Mouse (Mus musculus) liver, embryonic 13.5 days (tissue): ENCODE data around the gene Naa25. TPM values are rescaled to one million over a fixed set of nuclear protein-coding genes. Genes with fewer than 3 reads are reported as not detected.

Source experiments
- ATAC-seq: fragments of 200-750 bp; cut with Nextera tagmentation; 2 replicates; pipeline ENCODE4 v1.8.0; 2017; ENCODE audit warnings: low read depth, mild to moderate bottlenecking, moderate number of reproducible peaks, moderate library complexity
- DNase-seq: peaks from one replicate; pipeline ENCODE4 v3.0.0; 2022
- H3K27ac ChIP-seq: fragments of 300-500 bp; sonication (generic); 2 replicates; pipeline ENCODE4 v1.5.1; 2015; ENCODE audit warnings: moderate library complexity, mild to moderate bottlenecking, inconsistent platforms
- H3K27me3 ChIP-seq: fragments of 300-500 bp; sonication (generic); 2 replicates; pipeline ENCODE4 v1.6.1; 2015; ENCODE audit warnings: mild to moderate bottlenecking, inconsistent platforms
- H3K36me3 ChIP-seq: fragments of 300-500 bp; sonication (generic); 2 replicates; pipeline ENCODE4 v1.6.1; 2015; ENCODE audit warnings: mild to moderate bottlenecking, inconsistent platforms
- H3K4me1 ChIP-seq: fragments of 300-500 bp; sonication (generic); replicated peaks from 2 replicates; pipeline ENCODE4 v1.6.1; 2015; ENCODE audit warnings: inconsistent platforms
- H3K4me2 ChIP-seq: fragments of 300-500 bp; sonication (generic); 2 replicates; pipeline ENCODE4 v1.6.1; 2015; ENCODE audit warnings: inconsistent platforms, mild to moderate bottlenecking, moderate library complexity
- H3K4me3 ChIP-seq: fragments of 300-500 bp; sonication (generic); replicated peaks from 2 replicates; pipeline ENCODE4 v1.5.1; 2015; ENCODE audit warnings: mild to moderate bottlenecking, inconsistent platforms
- H3K9ac ChIP-seq: fragments of 300-500 bp; sonication (generic); 2 replicates; pipeline ENCODE4 v1.6.1; 2015; ENCODE audit warnings: mild to moderate bottlenecking, inconsistent platforms
- H3K9me3 ChIP-seq: fragments of 300-500 bp; sonication (generic); replicated peaks from 2 replicates; pipeline ENCODE4 v1.6.1; 2016; ENCODE audit warnings: inconsistent platforms
- WGBS: fragments of 180-500 bp; shearing (Covaris S2); methylation state at CpG from one replicate; pipeline ENCODE4 v1.1.7; 2015; ENCODE audit not compliant: insufficient replicate concordance; 5-methylcytosine and 5-hydroxymethylcytosine counted together
- polyA plus RNA-seq: library from polyadenylated mRNA; unstranded; fragments of >200 nt; fragmentation: Nextera tagmentation; extraction: Ambion mirVana; gene quantifications from 2 replicates; pipeline ENCODE4 v1.2.1, GENCODE M21; 2015

Gene Naa25
- polyA plus RNA-seq, 1 experiment from 2014 or later: 32.8 TPM

DNA sequence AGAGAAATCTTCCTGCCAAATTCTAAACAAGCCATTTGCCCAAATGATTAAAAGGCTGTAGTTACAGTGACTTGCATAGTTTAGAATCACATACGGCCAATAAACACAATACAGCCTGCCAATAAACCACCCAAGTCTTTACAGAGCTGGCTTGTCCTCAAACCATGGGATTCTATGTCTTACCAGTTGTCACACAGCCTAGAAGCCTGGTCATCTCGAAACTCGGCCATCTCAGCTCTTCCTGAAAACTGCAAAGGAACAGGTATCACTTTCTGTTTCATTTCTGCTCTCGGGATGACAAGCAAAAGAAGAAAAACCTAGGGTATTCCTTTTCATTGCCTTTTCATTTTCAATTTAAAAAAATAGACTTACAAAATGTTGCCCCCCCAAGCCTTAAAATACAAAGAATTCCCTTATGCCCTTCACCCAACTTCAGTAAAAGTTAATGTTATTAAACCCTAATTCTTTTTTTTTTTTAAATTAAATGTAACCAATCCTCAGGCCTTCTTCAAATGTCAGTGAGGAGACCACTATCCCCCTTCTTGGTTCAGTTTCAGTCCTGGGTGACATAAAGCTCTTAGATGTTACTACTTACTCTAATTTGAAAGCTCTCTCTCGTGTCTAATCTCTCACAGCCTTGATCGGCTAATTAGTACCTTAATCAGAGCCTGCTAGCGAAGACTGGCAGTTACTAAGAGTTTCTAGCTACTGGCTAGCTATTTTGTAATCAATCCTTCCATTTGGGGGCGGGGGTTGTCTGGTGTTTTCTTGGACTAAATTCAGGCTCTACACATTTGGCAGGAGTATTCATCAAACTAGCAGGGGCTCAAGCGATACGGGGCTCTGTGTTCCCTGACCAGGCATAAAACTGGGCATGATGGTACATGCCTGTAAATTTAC lies 13.6 kb upstream of the Naa25 start:
- Histone ChIP-seq H3K4me3 (peak overlapping the region; percentile 76), H3K4me1 (peaks cover 41% of the 10 kb centered on the region), H3K27ac (peak overlapping the region; percentile 95), H3K9ac (peak overlapping the region; percentile 87), H3K4me2 (peak overlapping the region; percentile 96), H3K36me3 (peaks cover 24% of the 10 kb centered on the region), H3K9me3 (no peaks in the 10 kb centered on the region), H3K27me3 (no peaks in the 10 kb centered on the region)
- ATAC-seq (no peak), DNase-seq (no peak)
- 61% methylated on average over 10 of the region's 10 CpGs for WGBS

- Histone ChIP-seq H3K9me3 (no peaks in the 10 kb centered on the region), H3K4me1 (peaks cover 41% of the 10 kb centered on the region), H3K36me3 (peaks cover 18% of the 10 kb centered on the region), H3K4me3 (peak overlapping the region; percentile 76), H3K27ac (peak overlapping the region; percentile 95), H3K4me2 (peak overlapping the region; percentile 96), H3K27me3 (no peaks in the 10 kb centered on the region), H3K9ac (peak overlapping the region; percentile 87)
- WGBS: 3% methylated on average over 34 of the region's 47 CpGs
- no peak for DNase-seq
- ATAC-seq: peak; percentile 44
Observed at GRCm38 (mm10) chr5:121384757-121385460, 12.8 kb upstream of the Naa25 start.

DNA sequence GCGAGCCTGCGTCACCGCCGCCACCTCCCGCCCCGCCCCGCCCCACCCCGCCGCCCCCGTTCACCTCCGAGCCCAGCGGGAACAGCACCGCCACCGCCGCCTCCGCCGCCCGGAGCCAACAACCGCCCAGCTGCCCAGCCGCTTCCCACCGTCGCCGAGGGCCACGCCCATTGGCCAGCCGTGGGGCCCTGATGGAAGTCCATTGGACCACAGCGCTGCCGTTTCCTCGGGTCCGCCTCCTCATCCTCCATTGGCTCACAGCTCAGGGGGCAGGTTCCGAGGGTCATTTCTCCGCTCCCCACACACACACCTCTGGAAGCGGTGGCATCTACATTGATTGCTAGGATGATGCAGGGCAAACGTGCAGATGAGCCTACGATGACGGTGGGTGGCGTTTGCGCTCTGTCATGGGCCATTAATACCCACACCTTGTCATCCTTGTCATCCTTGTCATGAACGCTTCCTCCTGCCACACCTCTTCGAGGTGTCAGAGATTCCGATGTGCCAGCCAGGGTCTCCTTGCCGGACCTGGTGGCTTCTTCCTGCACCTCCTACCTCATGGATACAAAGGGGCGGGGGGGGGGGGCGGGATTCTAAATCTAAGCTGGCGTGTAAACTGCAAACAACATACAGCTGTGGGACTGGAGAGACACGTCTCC lies 12.1 kb upstream of the Naa25 start, which contains the start of gene Trafd1:
Gene Trafd1, minus strand, starts transcription at position 172 of the 659 bp plus-strand sequence.
- peak within 1 kb of the TSS; percentile 76 for H3K4me3 ChIP-seq
- H3K27ac ChIP-seq: peak within 1 kb of the TSS; percentile 95
- H3K9me3 ChIP-seq: no peaks in the 10 kb centered on the region
- H3K27me3 ChIP-seq: no peaks in the 10 kb centered on the region
- WGBS: 1% methylated on average over 37 of the region's 45 CpGs
- H3K4me1 ChIP-seq: peaks cover 41% of the 10 kb centered on the region
- DNase-seq (peak; percentile 94), ATAC-seq (peak; percentile 91)
- H3K4me2 ChIP-seq: peak within 1 kb of the TSS; percentile 96
- H3K36me3 ChIP-seq: peaks cover 13% of the 10 kb centered on the region
- peak within 1 kb of the TSS; percentile 87 for H3K9ac ChIP-seq

GRCm38 (mm10) chr5:121386120-121386909 lies 11.4 kb upstream of the Naa25 start:
- Histone ChIP-seq H3K4me1 (peaks cover 41% of the 10 kb centered on the region), H3K9ac (peak overlapping the region; percentile 87), H3K27ac (peak overlapping the region; percentile 95), H3K9me3 (no peaks in the 10 kb centered on the region), H3K27me3 (no peaks in the 10 kb centered on the region), H3K4me2 (peak overlapping the region; percentile 96), H3K36me3 (peaks cover 6% of the 10 kb centered on the region), H3K4me3 (peak overlapping the region; percentile 76)
- WGBS: 32% methylated on average over 22 of the region's 22 CpGs
- ATAC-seq (no peak), DNase-seq (no peak)

GRCm38 (mm10) chr5:121387126-121387525 lies 10.6 kb upstream of the Naa25 start:
- H3K27ac ChIP-seq: no peak overlapping the region

GRCm38 (mm10) chr5:121389106-121389505 lies 8.6 kb upstream of the Naa25 start:
- Histone ChIP-seq H3K4me2 (no peak overlapping the region), H3K4me3 (no peak overlapping the region), H3K9me3 (no peaks in the 10 kb centered on the region), H3K27ac (no peak overlapping the region), H3K9ac (no peak overlapping the region), H3K27me3 (no peaks in the 10 kb centered on the region), H3K4me1 (peaks cover 31% of the 10 kb centered on the region), H3K36me3 (no peaks in the 10 kb centered on the region)
- no peak for DNase-seq
- no peak for ATAC-seq
- WGBS: 62% methylated on average over 7 of the region's 7 CpGs

More at GRCm38 (mm10) chr5:121387126-121387525, 10.6 kb upstream of the Naa25 start:
- WGBS: 66% methylated on average over 4 of the region's 4 CpGs
- no peak for ATAC-seq
- no peaks in the 10 kb centered on the region for H3K27me3 ChIP-seq
- no peak overlapping the region for H3K9ac ChIP-seq
- H3K36me3 ChIP-seq: no peaks in the 10 kb centered on the region
- no peak for DNase-seq
- peaks cover 41% of the 10 kb centered on the region for H3K4me1 ChIP-seq
- H3K4me3 ChIP-seq: no peak overlapping the region
- H3K4me2 ChIP-seq: no peak overlapping the region
- H3K9me3 ChIP-seq: no peaks in the 10 kb centered on the region

GRCm38 (mm10) chr5:121389691-121390090 lies 8.0 kb upstream of the Naa25 start:
- ATAC-seq: no peak
- H3K27me3 ChIP-seq: no peaks in the 10 kb centered on the region
- H3K4me2 ChIP-seq: no peak overlapping the region
- no peak overlapping the region for H3K27ac ChIP-seq
- H3K36me3 ChIP-seq: no peaks in the 10 kb centered on the region
- H3K9ac ChIP-seq: no peak overlapping the region
- 0 out of 2 replicates have a peak, but pooled peaks cover 3% of the 10 kb centered on the region for H3K9me3 ChIP-seq
- H3K4me1 ChIP-seq: peaks cover 25% of the 10 kb centered on the region
- DNase-seq: no peak
- no peak overlapping the region for H3K4me3 ChIP-seq

DNA sequence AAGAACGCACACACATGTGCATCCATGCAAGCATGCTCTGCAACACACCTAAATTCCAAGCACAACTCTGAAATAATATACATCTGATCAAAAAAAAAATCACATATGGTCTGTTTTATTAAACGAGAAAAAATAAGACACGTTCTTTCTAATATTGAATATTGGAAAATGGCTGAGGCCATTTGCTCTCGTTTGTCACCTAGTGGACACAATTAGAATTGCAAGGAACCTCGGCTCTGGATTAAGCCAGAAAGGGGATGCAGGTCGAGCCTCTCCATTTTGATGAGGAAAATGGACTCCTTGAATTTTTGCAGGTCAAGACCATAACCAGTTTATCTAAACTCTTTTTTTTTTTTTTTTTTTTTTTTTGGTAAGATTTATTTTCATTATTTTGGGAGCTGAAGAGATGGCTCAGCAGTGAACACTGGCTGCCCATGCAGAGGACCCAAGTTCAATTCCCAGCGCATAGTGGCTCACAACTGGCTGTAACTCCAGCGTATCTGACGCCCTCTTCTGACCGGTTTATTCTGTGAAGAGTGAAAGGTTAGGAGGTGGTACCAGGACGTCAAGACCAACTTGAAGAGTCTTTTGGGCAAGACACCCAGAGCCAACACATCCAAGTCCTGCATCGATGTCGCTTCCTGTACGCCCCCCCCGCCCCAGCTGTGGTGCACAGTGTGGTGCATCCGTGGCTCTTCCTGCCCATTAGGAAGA lies 4.9 kb upstream of the Naa25 start:
- H3K4me2 ChIP-seq: no peak overlapping the region
- 52% methylated on average over 16 of the region's 16 CpGs for WGBS
- H3K4me1 ChIP-seq: peaks cover 16% of the 10 kb centered on the region
- no peaks in the 10 kb centered on the region for H3K27me3 ChIP-seq
- 0 out of 2 replicates have a peak, but pooled peaks cover 3% of the 10 kb centered on the region for H3K9me3 ChIP-seq
- no peak for ATAC-seq
- DNase-seq: no peak
- H3K9ac ChIP-seq: no peak overlapping the region
- H3K27ac ChIP-seq: no peak overlapping the region
- no peak overlapping the region for H3K4me3 ChIP-seq
- no peaks in the 10 kb centered on the region for H3K36me3 ChIP-seq

DNA sequence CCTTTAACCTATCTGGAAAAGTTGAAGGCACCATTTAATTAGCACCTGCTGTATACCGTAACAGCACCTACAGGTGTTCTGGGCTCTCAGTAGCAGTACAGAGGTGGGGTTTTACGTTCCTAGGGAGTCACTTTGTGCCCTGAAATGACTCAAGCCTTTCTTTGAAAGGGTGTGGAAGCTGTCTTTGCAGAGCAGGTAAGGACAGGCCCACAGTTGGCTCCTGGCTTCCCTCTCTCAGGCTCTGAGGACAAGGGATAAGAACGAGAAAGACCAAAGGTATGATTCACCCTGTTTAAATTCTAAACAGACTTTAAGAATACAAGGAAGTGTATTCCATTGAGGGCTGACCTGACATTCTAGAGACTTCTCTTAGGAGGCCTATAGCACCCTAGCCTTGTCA lies 4.3 kb upstream of the Naa25 start:
- H3K27me3 ChIP-seq: no peaks in the 10 kb centered on the region
- no peak overlapping the region for H3K27ac ChIP-seq
- DNase-seq: no peak
- 76% methylated on average over 3 of the region's 3 CpGs for WGBS
- peaks cover 16% of the 10 kb centered on the region for H3K4me1 ChIP-seq
- no peak overlapping the region for H3K4me3 ChIP-seq
- 0 out of 2 replicates have a peak, but pooled peaks cover 3% of the 10 kb centered on the region for H3K9me3 ChIP-seq
- ATAC-seq: no peak
- H3K36me3 ChIP-seq: no peaks in the 10 kb centered on the region
- H3K9ac ChIP-seq: no peak overlapping the region
- no peak overlapping the region for H3K4me2 ChIP-seq

- H3K36me3 ChIP-seq: peaks cover 9% of the 10 kb centered on the region
- no peak overlapping the region for H3K4me2 ChIP-seq
- 74% methylated on average over 5 of the region's 5 CpGs for WGBS
- no peak overlapping the region for H3K4me3 ChIP-seq
- no peak overlapping the region for H3K27ac ChIP-seq
- no peak for DNase-seq
- ATAC-seq: no peak
- H3K9ac ChIP-seq: no peak overlapping the region
- no peaks in the 10 kb centered on the region for H3K27me3 ChIP-seq
- peaks cover 37% of the 10 kb centered on the region for H3K4me1 ChIP-seq
- 0 out of 2 replicates have a peak, but pooled peaks cover 3% of the 10 kb centered on the region for H3K9me3 ChIP-seq
Observed at GRCm38 (mm10) chr5:121395621-121396020, 2.1 kb upstream of the Naa25 start.
